Mouse (Mus musculus) MEL (cell line): ENCODE measurements around the gene Dus4l. TPM values are rescaled to one million over a fixed set of nuclear protein-coding genes. Genes with fewer than 3 reads are reported as not detected.

Source experiments
- DNase-seq: peaks from one replicate; pipeline ENCODE4 v3.0.0; 2011; ENCODE audit warnings: low read depth, low spot score
- H3K27ac ChIP-seq: 2 replicates; pipeline ENCODE4 v1.5.1; 2012; ENCODE audit warnings: low read depth, mild to moderate bottlenecking, control low read depth, low read length, moderate library complexity; ENCODE audit not compliant: control insufficient read depth
- H3K27me3 ChIP-seq, 2 experiments: fragments of 150-350 bp in 1 of 2; sonication (generic) in 1 of 2; 2 replicates each; pipeline ENCODE4 v1.6.1; 2012; ENCODE audit warnings: low read length in 2 of 2, mild to moderate bottlenecking in 2 of 2, improper control_type of control experiment in 1 of 2, moderate library complexity in 1 of 2; ENCODE audit not compliant: insufficient read depth in 2 of 2, control insufficient read depth in 1 of 2
- H3K36me3 ChIP-seq, 2 experiments: 2 replicates each; pipeline ENCODE4 v1.6.1; 2012 to 2014; ENCODE audit warnings: low read length in 2 of 2, improper control_type of control experiment in 1 of 2, inconsistent platforms in 1 of 2, mild to moderate bottlenecking in 1 of 2; ENCODE audit not compliant: insufficient read depth in 2 of 2, control insufficient read depth in 1 of 2
- H3K4me1 ChIP-seq, 2 experiments: fragments of 150-350 bp in 1 of 2; sonication (generic) in 1 of 2; 2 replicates each; pipeline ENCODE4 v1.6.1; 2012; ENCODE audit warnings: low read length in 2 of 2, improper control_type of control experiment in 1 of 2, mild to moderate bottlenecking in 1 of 2; ENCODE audit not compliant: insufficient read depth in 2 of 2, control insufficient read depth in 1 of 2
- H3K4me3 ChIP-seq, 2 experiments: fragments of 150-350 bp in 1 of 2; sonication (generic) in 1 of 2; 2 replicates each; pipeline ENCODE4 v1.5.1; 2012; ENCODE audit warnings: low read depth in 2 of 2, low read length in 2 of 2, mild to moderate bottlenecking in 2 of 2, moderate library complexity in 2 of 2, control low read depth in 1 of 2, improper control_type of control experiment in 1 of 2; ENCODE audit not compliant: control insufficient read depth in 1 of 2, insufficient read depth in 1 of 2
- H3K79me2 ChIP-seq: 2 replicates; pipeline ENCODE4 v1.6.1; 2012; ENCODE audit warnings: mild to moderate bottlenecking, low read length, moderate library complexity; ENCODE audit not compliant: control insufficient read depth, poor library complexity, insufficient read depth
- H3K9ac ChIP-seq: 2 replicates; pipeline ENCODE4 v1.6.1; 2012; ENCODE audit warnings: low read depth, mild to moderate bottlenecking, control low read depth, low read length, moderate library complexity; ENCODE audit not compliant: control insufficient read depth, poor library complexity, severe bottlenecking
- H3K9me3 ChIP-seq: fragments of 150-350 bp; sonication (generic); replicated peaks from 2 replicates; pipeline ENCODE4 v1.6.1; 2012; ENCODE audit warnings: mild to moderate bottlenecking, low read length, improper control_type of control experiment, moderate library complexity; ENCODE audit not compliant: insufficient read depth
- BHLHE40 ChIP-seq: IDR thresholded peaks from 2 replicates; pipeline ENCODE4 v1.6.1; 2012; ENCODE audit warnings: low read depth, mild to moderate bottlenecking, inconsistent platforms, low read length, improper control_type of control experiment, borderline replicate concordance
- CHD1 ChIP-seq: IDR thresholded peaks from 2 replicates; pipeline ENCODE4 v1.6.1; 2012; ENCODE audit warnings: low read depth, mild to moderate bottlenecking, inconsistent platforms, low read length, improper control_type of control experiment
- E2F4 ChIP-seq: IDR thresholded peaks from 2 replicates; pipeline ENCODE4 v1.6.1; 2011; ENCODE audit warnings: low read depth, low read length, improper control_type of control experiment, borderline replicate concordance
- ELF1 ChIP-seq: IDR thresholded peaks from 2 replicates; pipeline ENCODE4 v1.6.1; 2014; ENCODE audit warnings: low read depth, mild to moderate bottlenecking, inconsistent platforms, low read length, improper control_type of control experiment, moderate library complexity
- EP300 ChIP-seq, 2 experiments: IDR thresholded peaks; 2 replicates each; pipeline ENCODE4 v1.6.1; 2011; ENCODE audit warnings: improper control_type of control experiment in 2 of 2, low read length in 2 of 2, low read depth in 1 of 2, mild to moderate bottlenecking in 1 of 2
- GATA1 ChIP-seq: IDR thresholded peaks from 2 replicates; pipeline ENCODE4 v1.6.1; 2011; ENCODE audit warnings: low read depth, low read length, improper control_type of control experiment
- KAT2A ChIP-seq: conservative IDR thresholded peaks from 2 replicates; pipeline ENCODE4 v1.6.1; 2012; ENCODE audit warnings: low read depth, low read length, improper control_type of control experiment, inconsistent platforms
- MAZ ChIP-seq: IDR thresholded peaks from 2 replicates; pipeline ENCODE4 v1.6.1; 2012; ENCODE audit warnings: low read depth, mild to moderate bottlenecking, inconsistent platforms, low read length, improper control_type of control experiment
- MYB ChIP-seq: IDR thresholded peaks from 2 replicates; pipeline ENCODE4 v1.6.1; 2011; ENCODE audit warnings: mild to moderate bottlenecking, low read depth, low read length, improper control_type of control experiment
- POLR2AphosphoS2 ChIP-seq: IDR thresholded peaks from 2 replicates; pipeline ENCODE4 v1.6.1; 2011; ENCODE audit warnings: low read length, improper control_type of control experiment
- RAD21 ChIP-seq: IDR thresholded peaks from 2 replicates; pipeline ENCODE4 v1.6.1; 2011; ENCODE audit warnings: mild to moderate bottlenecking, low read depth, low read length, improper control_type of control experiment
- RCOR1 ChIP-seq: IDR thresholded peaks from 2 replicates; pipeline ENCODE4 v1.6.1; 2012; ENCODE audit warnings: low read depth, mild to moderate bottlenecking, inconsistent platforms, low read length, improper control_type of control experiment
- SIN3A ChIP-seq: IDR thresholded peaks from 2 replicates; pipeline ENCODE4 v1.6.1; 2012; ENCODE audit warnings: low read length, improper control_type of control experiment, inconsistent platforms
- TAL1 ChIP-seq: IDR thresholded peaks from 2 replicates; pipeline ENCODE4 v1.6.1; 2012; ENCODE audit warnings: mild to moderate bottlenecking, inconsistent platforms, low read length, moderate library complexity, mixed read lengths
- TBP ChIP-seq: IDR thresholded peaks from 2 replicates; pipeline ENCODE4 v1.8.0; 2011; ENCODE audit warnings: low read depth, low read length, improper control_type of control experiment
- TCF12 ChIP-seq: IDR thresholded peaks from 2 replicates; pipeline ENCODE4 v1.6.1; 2014; ENCODE audit warnings: low read depth, mild to moderate bottlenecking, inconsistent platforms, low read length, improper control_type of control experiment, moderate library complexity
- UBTF ChIP-seq: IDR thresholded peaks from 2 replicates; pipeline ENCODE4 v1.6.1; 2012; ENCODE audit warnings: low read depth, mild to moderate bottlenecking, inconsistent platforms, low read length, improper control_type of control experiment, moderate library complexity, borderline replicate concordance; ENCODE audit not compliant: insufficient read depth
- polyA plus RNA-seq, 2 experiments: library from polyadenylated mRNA; stranded (reverse) in 1 of 2; unstranded in 1 of 2; fragments of >175 nt in 1 of 2; fragments of >200 nt in 1 of 2; gene quantifications; 2 replicates each; pipeline versions ENCODE4 v1.2.1 to v1.2.4; 2012; ENCODE audit warnings: low replicate concordance in 2 of 2, low read depth in 1 of 2; ENCODE audit not compliant: insufficient read length in 2 of 2, insufficient read depth in 1 of 2, missing spikeins in 1 of 2
- total RNA-seq: library from RNA; depleted of rRNA; stranded (reverse); fragments of 300-350 nt; gene quantifications from 2 replicates; pipeline ENCODE4 v1.2.3, GENCODE M21; 2012

Dus4l gene
- total and polyA plus RNA-seq, 3 experiments, result 11.9 to 12.1 TPM; not detected in 1

DNA sequence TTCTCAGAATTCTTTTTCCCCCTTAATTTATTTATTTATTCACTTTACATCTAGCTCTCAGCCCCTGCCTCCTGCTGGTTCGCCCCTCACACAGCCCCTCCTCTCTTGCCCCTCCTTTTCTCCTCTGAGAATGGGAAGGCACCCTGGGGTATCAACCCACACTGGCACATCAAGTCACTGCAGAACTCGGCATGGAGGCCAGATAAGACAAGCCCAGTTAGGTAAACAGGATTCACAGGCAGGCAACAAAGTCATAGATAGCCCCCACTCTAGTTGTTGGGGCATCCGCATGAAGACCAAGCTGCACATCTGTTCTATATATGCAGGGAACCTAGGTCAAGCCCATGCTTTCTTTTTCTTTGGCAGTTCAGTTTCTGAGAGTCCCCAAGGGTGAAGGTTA lies 12.6 kb upstream of the Dus4l start:
- H3K36me3 ChIP-seq, result peaks cover 5 to 22% of the 10 kb centered on the region in 2 experiments
- TF ChIP-seq TCF12, result peak; percentile 64
- no peak for TF ChIP-seq E2F4
- TF ChIP-seq GATA1, result peak; percentile 67
- peak in 1 of 2 experiments; percentile 60; a peak in 3 of 4 replicates for TF ChIP-seq EP300 (IDR thresholded peaks at IDR 0.05; ENCODE audit: low read depth in 1 of 2, low read length in 2 of 2)
- peak; percentile 25 for TF ChIP-seq TAL1

DNA sequence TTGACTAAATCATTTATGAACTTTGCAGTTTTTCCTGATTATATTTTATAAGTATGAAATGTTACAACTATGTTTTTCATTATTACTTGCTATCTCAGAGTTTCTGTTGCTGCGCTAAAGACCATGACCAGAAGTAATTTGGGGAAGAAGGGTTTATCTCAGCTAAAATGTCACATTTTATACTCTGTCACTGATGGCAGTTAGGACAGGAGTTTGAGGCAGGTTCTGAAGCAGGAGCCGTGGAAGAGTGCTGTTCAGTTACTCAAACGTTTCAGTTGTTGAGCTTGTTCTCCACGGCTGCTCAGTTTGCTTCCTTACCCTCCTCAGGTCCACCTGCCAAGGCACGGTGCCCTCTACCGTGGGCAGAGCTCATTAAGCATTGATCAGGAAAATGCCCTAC lies 11.4 kb upstream of the Dus4l start:
- H3K79me2 ChIP-seq, result no peaks in the 10 kb centered on the region
- peak; percentile 57 for DNase-seq
- H3K36me3 ChIP-seq, result peaks cover 11 to 22% of the 10 kb centered on the region in 2 experiments
- peaks cover 19 to 20% of the 10 kb centered on the region in 2 experiments for H3K4me1 ChIP-seq
- H3K9me3 ChIP-seq, result no peaks in the 10 kb centered on the region
- H3K27ac ChIP-seq, result peak overlapping the region; percentile 57
- no peaks in the 10 kb centered on the region for H3K27me3 ChIP-seq
- TF ChIP-seq GATA1 (no peak; the same call in 1 of the 2 replicates), KAT2A (no peak), EP300 (IDR thresholded peaks at IDR 0.05; ENCODE audit: low read depth in 1 of 2, low read length in 2 of 2) (peak; percentile 59 to 67; a peak in 3 of 4 replicates), ELF1 (no peak), BHLHE40 (no peak), TBP (peak; percentile 50; the same call in 1 of the 2 replicates), CHD1 (0 out of 2 replicates have a peak, but pooled peaks have one; percentile 47), TCF12 (no peak), MAZ (no peak), RAD21 (no peak), MYB (peak; percentile 69), SIN3A (peak; percentile 41; the same call in 1 of the 2 replicates)
- H3K9ac ChIP-seq, result no peak overlapping the region
- no peak overlapping the region for H3K4me3 ChIP-seq

More for the DNA sequence above, 12.6 kb upstream of the Dus4l start:
- DNase-seq, result peak; percentile 45
- Histone ChIP-seq H3K79me2 (no peaks in the 10 kb centered on the region), H3K27me3 (no peaks in the 10 kb centered on the region), H3K9me3 (no peaks in the 10 kb centered on the region), H3K9ac (no peak overlapping the region), H3K4me3 (no peak overlapping the region), H3K27ac (no peak overlapping the region), H3K4me1 (peaks cover 19 to 20% of the 10 kb centered on the region in 2 experiments)

DNA sequence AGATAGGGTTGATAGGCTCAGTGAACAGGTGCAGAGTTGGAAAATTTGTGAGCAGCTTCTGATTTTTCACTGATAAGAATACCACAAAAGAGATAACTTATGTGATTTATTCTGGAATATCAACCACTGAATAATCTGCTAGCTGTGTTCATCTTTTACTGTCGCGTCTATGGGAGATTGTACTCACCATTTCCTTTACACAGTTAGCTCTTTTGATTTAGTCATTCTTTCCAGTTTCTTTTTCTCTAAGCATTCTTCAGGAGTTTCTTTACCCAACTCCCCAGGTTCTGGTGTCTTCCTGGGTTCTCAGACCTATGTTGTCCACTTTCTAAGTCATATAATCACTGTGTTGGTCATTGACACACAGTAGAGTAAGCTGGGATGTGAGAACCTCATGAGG lies 2.2 kb upstream of the Dus4l start:
- Histone ChIP-seq H3K4me3 (no peak overlapping the region), H3K27me3 (no peaks in the 10 kb centered on the region), H3K27ac (no peak overlapping the region), H3K9ac (no peak overlapping the region), H3K9me3 (no peaks in the 10 kb centered on the region), H3K36me3 (peaks cover 4 to 12% of the 10 kb centered on the region in 2 experiments; a peak in 3 of 4 replicates), H3K79me2 (peaks cover 18% of the 10 kb centered on the region), H3K4me1 (peaks cover 2 to 3% of the 10 kb centered on the region in 2 experiments; a peak in 3 of 4 replicates)
- no peak for TF ChIP-seq UBTF
- TF ChIP-seq POLR2AphosphoS2, result no peak
- 0 out of 2 replicates have a peak, but pooled peaks have one; percentile 29 for TF ChIP-seq RCOR1
- DNase-seq, result no peak
